Mouse (Mus musculus): Measurements from ENCODE around the gene Slc25a33. TPM values are rescaled to one million over a fixed set of nuclear protein-coding genes. Genes with fewer than 3 reads are reported as not detected.

The Slc25a33 gene
- polyA plus RNA-seq, 1 experiment from 2014 or later: 5.1 TPM

GRCm38 (mm10) chr4:149793156-149794009, 19.3 kb upstream of the Slc25a33 start:
- 47% methylated on average over 13 of the region's 13 CpGs for WGBS
- ATAC-seq (replicated peaks; ENCODE audit: insufficient number of reproducible peaks, insufficient read depth, low FRiP score, low read depth): no peak
- no peaks in the 10 kb centered on the region for H3K36me3 ChIP-seq

DNA sequence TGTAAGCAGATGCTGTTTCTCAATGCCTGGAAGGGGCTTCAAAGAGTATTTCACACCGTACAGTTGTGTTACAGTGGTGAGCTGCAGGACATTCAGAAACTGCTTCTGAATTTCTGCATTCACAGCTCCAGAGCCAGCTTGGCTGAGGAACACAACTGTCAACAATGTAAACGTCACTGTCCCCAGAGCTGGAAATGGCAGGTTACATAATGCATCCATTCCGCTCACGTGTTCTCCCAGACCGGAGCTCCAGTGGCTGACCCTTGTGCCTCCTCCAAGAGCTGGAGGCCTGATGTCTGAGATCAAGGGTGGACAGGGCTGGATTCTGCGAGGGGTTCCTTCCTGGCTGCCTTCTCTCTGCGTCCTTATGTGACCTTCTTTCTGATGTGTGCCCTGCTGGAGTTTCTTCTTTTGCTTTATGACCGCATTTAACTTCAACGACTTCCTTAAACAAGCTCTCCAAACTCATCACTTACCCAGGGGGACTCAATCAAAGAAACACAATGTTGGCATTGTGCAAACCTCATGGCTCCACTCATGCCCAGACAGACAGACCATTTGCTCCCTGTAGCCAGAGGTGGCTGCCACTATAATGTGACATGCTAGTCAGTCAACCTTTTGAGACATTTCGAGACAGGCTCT, 18.2 kb upstream of the Slc25a33 start:
- WGBS: 41% methylated on average over 10 of the region's 10 CpGs

More at GRCm38 (mm10) chr4:149793156-149794009, 19.3 kb upstream of the Slc25a33 start:
- Histone ChIP-seq H3K27ac (no peak overlapping the region), H3K9me3 (replicated peaks) (no peaks in the 10 kb centered on the region), H3K4me3 (no peak overlapping the region), H3K9ac (no peak overlapping the region), H3K4me2 (no peak overlapping the region), H3K27me3 (no peaks in the 10 kb centered on the region), H3K4me1 (replicated peaks) (peaks cover 22% of the 10 kb centered on the region)

GRCm38 (mm10) chr4:149791470-149791869, 17.4 kb upstream of the Slc25a33 start:
- Histone ChIP-seq H3K27ac (no peak overlapping the region), H3K4me1 (replicated peaks) (peaks cover 14% of the 10 kb centered on the region), H3K9me3 (replicated peaks) (no peaks in the 10 kb centered on the region), H3K4me2 (no peak overlapping the region), H3K36me3 (no peaks in the 10 kb centered on the region), H3K27me3 (no peaks in the 10 kb centered on the region; the same call in 1 of the 2 replicates), H3K9ac (no peak overlapping the region), H3K4me3 (no peak overlapping the region)
- 70% methylated on average over 4 of the region's 4 CpGs for WGBS
- no peak for ATAC-seq (replicated peaks; ENCODE audit: insufficient number of reproducible peaks, insufficient read depth, low FRiP score, low read depth)

More for the DNA sequence above, 18.2 kb upstream of the Slc25a33 start:
- Histone ChIP-seq H3K4me1 (replicated peaks) (peaks cover 21% of the 10 kb centered on the region), H3K4me2 (no peak overlapping the region), H3K9ac (no peak overlapping the region), H3K36me3 (no peaks in the 10 kb centered on the region), H3K4me3 (no peak overlapping the region), H3K27ac (no peak overlapping the region), H3K9me3 (replicated peaks) (no peaks in the 10 kb centered on the region), H3K27me3 (no peaks in the 10 kb centered on the region; the same call in 1 of the 2 replicates)
- no peak for ATAC-seq (replicated peaks; ENCODE audit: insufficient number of reproducible peaks, insufficient read depth, low FRiP score, low read depth)

GRCm38 (mm10) chr4:149790969-149791368, 16.9 kb upstream of the Slc25a33 start:
- H3K4me2 ChIP-seq: no peak overlapping the region
- no peak overlapping the region for H3K9ac ChIP-seq
- H3K9me3 ChIP-seq (replicated peaks): no peaks in the 10 kb centered on the region
- no peak overlapping the region for H3K4me3 ChIP-seq
- H3K4me1 ChIP-seq (replicated peaks): peaks cover 14% of the 10 kb centered on the region
- 97% methylated on average over 2 of the region's 2 CpGs for WGBS
- no peak overlapping the region for H3K27ac ChIP-seq
- no peaks in the 10 kb centered on the region for H3K36me3 ChIP-seq
- no peak for ATAC-seq (replicated peaks; ENCODE audit: insufficient number of reproducible peaks, insufficient read depth, low FRiP score, low read depth)
- no peaks in the 10 kb centered on the region; the same call in 1 of the 2 replicates for H3K27me3 ChIP-seq

GRCm38 (mm10) chr4:149790546-149790945, 16.5 kb upstream of the Slc25a33 start:
- no peak for ATAC-seq (replicated peaks; ENCODE audit: insufficient number of reproducible peaks, insufficient read depth, low FRiP score, low read depth)

GRCm38 (mm10) chr4:149789421-149790194, 15.5 kb upstream of the Slc25a33 start:
- Histone ChIP-seq H3K27me3 (no peaks in the 10 kb centered on the region; the same call in 1 of the 2 replicates), H3K9ac (peak overlapping the region; percentile 14; the same call in 1 of the 2 replicates), H3K4me3 (no peak overlapping the region), H3K36me3 (no peaks in the 10 kb centered on the region), H3K4me1 (replicated peaks) (peaks cover 18% of the 10 kb centered on the region), H3K4me2 (no peak overlapping the region), H3K27ac (no peak overlapping the region), H3K9me3 (replicated peaks) (no peaks in the 10 kb centered on the region)
- 77% methylated on average over 13 of the region's 13 CpGs for WGBS
- ATAC-seq (replicated peaks; ENCODE audit: insufficient number of reproducible peaks, insufficient read depth, low FRiP score, low read depth): no peak; the same call in 1 of the 2 replicates

More at GRCm38 (mm10) chr4:149790546-149790945, 16.5 kb upstream of the Slc25a33 start:
- no peak overlapping the region for H3K27ac ChIP-seq
- H3K4me2 ChIP-seq: no peak overlapping the region
- no peaks in the 10 kb centered on the region for H3K36me3 ChIP-seq
- H3K9me3 ChIP-seq (replicated peaks): no peaks in the 10 kb centered on the region
- WGBS: 60% methylated on average over 4 of the region's 4 CpGs
- H3K27me3 ChIP-seq: no peaks in the 10 kb centered on the region; the same call in 1 of the 2 replicates
- no peak overlapping the region for H3K4me3 ChIP-seq
- H3K4me1 ChIP-seq (replicated peaks): peaks cover 14% of the 10 kb centered on the region
- no peak overlapping the region for H3K9ac ChIP-seq

DNA sequence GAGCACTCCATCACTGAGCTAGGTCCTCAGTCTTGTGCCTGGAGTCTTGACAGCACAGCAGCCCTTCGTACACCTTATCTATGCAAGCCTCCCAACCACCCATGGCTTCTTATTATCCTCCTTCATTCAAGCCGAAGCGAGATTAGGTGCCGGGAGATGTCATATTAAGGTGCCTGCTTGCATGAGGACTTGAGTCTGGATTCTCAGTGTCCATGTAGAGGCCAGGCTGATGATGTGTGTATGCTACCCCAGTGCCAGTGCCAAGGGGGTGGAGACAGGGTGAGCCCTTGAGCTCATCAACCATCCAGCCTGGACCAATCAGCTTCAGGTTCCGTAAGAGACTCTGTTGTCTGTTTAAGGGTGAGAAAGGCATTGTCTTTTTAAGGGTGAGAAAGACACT, 10.8 kb upstream of the Slc25a33 start:
- Histone ChIP-seq H3K27ac (no peak overlapping the region), H3K9ac (no peak overlapping the region), H3K9me3 (replicated peaks) (no peaks in the 10 kb centered on the region), H3K4me3 (no peak overlapping the region), H3K27me3 (no peaks in the 10 kb centered on the region; the same call in 1 of the 2 replicates), H3K36me3 (no peaks in the 10 kb centered on the region), H3K4me2 (no peak overlapping the region), H3K4me1 (replicated peaks) (peaks cover 14% of the 10 kb centered on the region)
- no peak for ATAC-seq (replicated peaks; ENCODE audit: insufficient number of reproducible peaks, insufficient read depth, low FRiP score, low read depth)
- WGBS: 72% methylated on average over 5 of the region's 5 CpGs

DNA sequence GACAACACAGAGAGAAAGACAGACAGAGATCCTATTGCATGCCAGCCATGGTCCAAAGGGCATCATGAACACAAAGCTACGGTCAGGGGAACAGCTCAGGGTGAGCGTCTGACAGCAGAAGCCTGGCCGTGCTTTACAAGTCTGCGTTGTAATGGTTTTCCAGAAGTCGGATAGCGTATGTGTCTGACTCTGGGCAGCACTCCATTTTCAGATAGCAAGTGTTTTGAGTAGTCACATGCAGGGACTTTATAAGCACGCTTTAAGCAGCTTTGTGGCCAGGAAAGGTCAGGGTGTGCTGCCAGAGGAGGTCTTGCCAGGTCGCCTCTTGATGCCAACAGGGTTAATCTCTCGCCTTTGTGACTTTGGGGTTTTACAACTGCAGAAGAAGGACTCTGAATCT, 10.3 kb upstream of the Slc25a33 start:
- no peaks in the 10 kb centered on the region for H3K36me3 ChIP-seq
- no peak for ATAC-seq (replicated peaks; ENCODE audit: insufficient number of reproducible peaks, insufficient read depth, low FRiP score, low read depth)
- H3K4me3 ChIP-seq: no peak overlapping the region
- WGBS: 54% methylated on average over 9 of the region's 9 CpGs
- H3K27ac ChIP-seq: no peak overlapping the region
- no peak overlapping the region for H3K4me2 ChIP-seq
- no peaks in the 10 kb centered on the region for H3K9me3 ChIP-seq (replicated peaks)
- H3K4me1 ChIP-seq (replicated peaks): peaks cover 9% of the 10 kb centered on the region
- no peaks in the 10 kb centered on the region; the same call in 1 of the 2 replicates for H3K27me3 ChIP-seq
- no peak overlapping the region for H3K9ac ChIP-seq

GRCm38 (mm10) chr4:149782975-149783374, 8.9 kb upstream of the Slc25a33 start:
- Histone ChIP-seq H3K36me3 (no peaks in the 10 kb centered on the region), H3K9me3 (replicated peaks) (no peaks in the 10 kb centered on the region), H3K9ac (no peak overlapping the region), H3K4me3 (no peak overlapping the region), H3K27ac (no peak overlapping the region), H3K4me2 (no peak overlapping the region), H3K27me3 (no peaks in the 10 kb centered on the region), H3K4me1 (replicated peaks) (peaks cover 6% of the 10 kb centered on the region)
- ATAC-seq (replicated peaks; ENCODE audit: insufficient number of reproducible peaks, insufficient read depth, low FRiP score, low read depth): no peak
- 68% methylated on average over 8 of the region's 8 CpGs for whole genome bisulfite sequencing

DNA sequence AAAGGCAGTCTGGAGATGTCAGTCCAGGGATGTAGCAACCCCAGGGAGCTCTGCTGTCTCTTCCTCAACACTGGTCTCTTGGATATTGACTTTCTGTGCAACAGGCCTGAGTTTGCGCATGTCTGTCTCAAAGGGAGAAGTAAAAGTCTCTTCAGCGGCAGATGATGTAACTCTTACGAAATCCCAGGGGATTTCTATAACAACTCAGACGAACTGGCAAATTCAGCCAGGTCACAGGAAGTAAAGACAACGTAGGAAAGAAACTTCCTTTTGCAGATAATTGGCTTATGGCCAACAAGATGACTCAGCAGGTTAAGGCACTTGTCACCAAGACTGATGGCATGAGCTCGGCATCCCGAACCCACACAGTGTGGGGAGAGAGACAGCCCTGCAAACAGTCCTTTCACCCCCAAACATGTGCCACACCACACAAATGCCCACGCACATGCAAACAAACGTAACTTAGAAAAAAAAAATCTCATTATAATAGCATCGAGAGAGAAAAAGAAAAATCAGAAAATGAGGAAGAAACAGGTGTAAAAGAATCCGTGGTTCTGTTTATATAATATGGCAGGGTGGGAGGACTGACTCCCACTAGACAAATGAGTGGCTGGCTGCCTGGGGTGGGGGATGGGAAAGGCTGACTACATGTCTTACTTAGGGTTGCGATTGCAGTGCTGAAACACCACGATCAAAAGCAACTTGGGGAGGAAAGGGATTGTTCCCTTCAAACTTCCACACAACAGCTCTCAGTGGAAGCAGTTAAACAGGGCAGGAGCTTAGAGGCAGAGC, 6.7 kb upstream of the Slc25a33 start:
- 48% methylated on average over 13 of the region's 13 CpGs for WGBS
- Histone ChIP-seq H3K27me3 (no peaks in the 10 kb centered on the region), H3K4me2 (no peak overlapping the region), H3K4me3 (no peak overlapping the region), H3K27ac (no peak overlapping the region), H3K9me3 (replicated peaks) (no peaks in the 10 kb centered on the region), H3K36me3 (no peaks in the 10 kb centered on the region), H3K9ac (no peak overlapping the region), H3K4me1 (replicated peaks) (peaks cover 18% of the 10 kb centered on the region)
- no peak for ATAC-seq (replicated peaks; ENCODE audit: insufficient number of reproducible peaks, insufficient read depth, low FRiP score, low read depth)

Measured in heart, embryonic 15.5 days (tissue).